Mouse (Mus musculus) G1E (cell line): Measurements from ENCODE around the gene Pak6. TPM values are rescaled to one million over a fixed set of nuclear protein-coding genes. Genes with fewer than 3 reads are reported as not detected.

Source experiments
- ATAC-seq: 2 replicates; pipeline ENCODE4 v1.8.0; 2016; ENCODE audit warnings: mild to moderate bottlenecking; ENCODE audit not compliant: insufficient number of reproducible peaks, poor library complexity, low FRiP score, severe bottlenecking; ENCODE audit errors: extremely low read depth
- DNase-seq: peaks from one replicate; pipeline ENCODE4 v3.0.0; 2012; ENCODE audit warnings: low spot score
- H3K27me3 ChIP-seq: 2 replicates; pipeline ENCODE4 v1.6.1; 2012; ENCODE audit warnings: mild to moderate bottlenecking, low read length, inconsistent platforms; ENCODE audit not compliant: insufficient read depth
- H3K36me3 ChIP-seq: replicated peaks from 2 replicates; pipeline ENCODE3; 2012; ENCODE audit warnings: mild to moderate bottlenecking, inconsistent platforms
- H3K4me1 ChIP-seq: 2 replicates; pipeline ENCODE4 v1.6.1; 2012; ENCODE audit warnings: low read depth, low read length, inconsistent platforms, mixed read lengths; ENCODE audit not compliant: insufficient read depth
- H3K4me3 ChIP-seq: 2 replicates; pipeline ENCODE4 v1.5.1; 2012; ENCODE audit warnings: low read depth, mild to moderate bottlenecking, inconsistent platforms, low read length, moderate library complexity, mixed read lengths
- H3K9me3 ChIP-seq: replicated peaks from 2 replicates; pipeline ENCODE4 v1.6.1; 2012; ENCODE audit warnings: inconsistent platforms
- CTCF ChIP-seq: IDR thresholded peaks from 2 replicates; pipeline ENCODE4 v1.5.1; 2012; ENCODE audit warnings: low read depth, low read length, inconsistent platforms, mixed read lengths
- GATA1 ChIP-seq: IDR thresholded peaks from 2 replicates; pipeline ENCODE4 v1.6.1; 2012; ENCODE audit warnings: borderline replicate concordance, low read length, inconsistent platforms, mixed read lengths
- GATA2 ChIP-seq: IDR thresholded peaks from 2 replicates; pipeline ENCODE4 v1.6.1; 2012; ENCODE audit warnings: low read depth, low read length, inconsistent platforms, borderline replicate concordance
- POLR2AphosphoS5 ChIP-seq: IDR thresholded peaks from 2 replicates; pipeline ENCODE4 v1.6.1; 2012; ENCODE audit warnings: low read depth, low read length, inconsistent platforms; ENCODE audit not compliant: insufficient replicate concordance
- TAL1 ChIP-seq: conservative IDR thresholded peaks from 2 replicates; pipeline ENCODE4 v1.6.1; 2012; ENCODE audit warnings: low read depth, low read length, inconsistent platforms, mixed read lengths
- polyA plus RNA-seq: library from polyadenylated mRNA; stranded (reverse); fragments of >175 nt; gene quantifications from 2 replicates; pipeline ENCODE4 v1.2.3, GENCODE M21; 2012
- total RNA-seq, 2 experiments: library from RNA; stranded (forward) in 1 of 2; stranded (reverse) in 1 of 2; fragments of 200-1000 nt in 1 of 2; fragments of >200 nt in 1 of 2; fragmentation: Nextera tagmentation in 1 of 2; gene quantifications; 2 replicates each; pipeline ENCODE4 v1.2.3; 2014 to 2017

The Pak6 gene
- total and polyA plus RNA-seq, 3 experiments: 6.2 to 28.0 (median 7.9) TPM

- H3K27me3 ChIP-seq: no peaks in the 10 kb centered on the region
- no peaks in the 10 kb centered on the region for H3K9me3 ChIP-seq
- peaks cover 88% of the 10 kb centered on the region for H3K36me3 ChIP-seq
- TF ChIP-seq TAL1 (no peak), CTCF (no peak), GATA1 (no peak), POLR2AphosphoS5 (no peak), GATA2 (no peak)
- H3K4me1 ChIP-seq: peaks cover 69% of the 10 kb centered on the region
- ATAC-seq (no peak), DNase-seq (no peak)
- no peak overlapping the region for H3K4me3 ChIP-seq
Measured at GRCm38 (mm10) chr2:118669245-118669644, 6.1 kb downstream of the Pak6 start.

- no peak for TF ChIP-seq GATA2
- no peak for TF ChIP-seq GATA1
- no peak for TF ChIP-seq CTCF
- TF ChIP-seq TAL1: no peak
- TF ChIP-seq POLR2AphosphoS5: no peak
- Histone ChIP-seq H3K4me1 (peaks cover 68% of the 10 kb centered on the region), H3K27me3 (no peaks in the 10 kb centered on the region), H3K9me3 (no peaks in the 10 kb centered on the region), H3K4me3 (no peak overlapping the region), H3K36me3 (peaks cover 93% of the 10 kb centered on the region)
- DNase-seq (no peak), ATAC-seq (no peak)
Measured at GRCm38 (mm10) chr2:118669785-118670184, 6.7 kb downstream of the Pak6 start.

GRCm38 (mm10) chr2:118671728-118672127 lies 8.6 kb downstream of the Pak6 start:
- H3K4me3 ChIP-seq: no peak overlapping the region
- H3K36me3 ChIP-seq: peaks cover 92% of the 10 kb centered on the region
- H3K9me3 ChIP-seq: peaks cover 2% of the 10 kb centered on the region; the same call in 1 of the 2 replicates
- no peak for ATAC-seq
- H3K4me1 ChIP-seq: peaks cover 52% of the 10 kb centered on the region
- 0 out of 2 replicates have a peak, but pooled peaks cover 2% of the 10 kb centered on the region for H3K27me3 ChIP-seq
- no peak for DNase-seq
- no peak for TF ChIP-seq CTCF
- no peak for TF ChIP-seq GATA2
- no peak for TF ChIP-seq POLR2AphosphoS5
- no peak for TF ChIP-seq TAL1
- TF ChIP-seq GATA1: no peak

- Histone ChIP-seq H3K9me3 (peaks cover 9% of the 10 kb centered on the region), H3K4me1 (peaks cover 55% of the 10 kb centered on the region), H3K36me3 (peaks cover 94% of the 10 kb centered on the region), H3K27me3 (0 out of 2 replicates have a peak, but pooled peaks cover 5% of the 10 kb centered on the region), H3K4me3 (no peak overlapping the region)
- no peak for DNase-seq
- no peak for ATAC-seq
- no peak for TF ChIP-seq CTCF
- no peak for TF ChIP-seq GATA1
- TF ChIP-seq GATA2: no peak
- no peak for TF ChIP-seq POLR2AphosphoS5
- TF ChIP-seq TAL1: no peak
Measured at GRCm38 (mm10) chr2:118673686-118674465, 10.8 kb downstream of the Pak6 start.

GRCm38 (mm10) chr2:118674500-118674899 lies 11.4 kb downstream of the Pak6 start:
- Histone ChIP-seq H3K36me3 (peaks cover 94% of the 10 kb centered on the region), H3K4me1 (peaks cover 50% of the 10 kb centered on the region), H3K4me3 (no peak overlapping the region), H3K9me3 (peaks cover 9% of the 10 kb centered on the region), H3K27me3 (0 out of 2 replicates have a peak, but pooled peaks cover 5% of the 10 kb centered on the region)
- TF ChIP-seq GATA2 (no peak), GATA1 (no peak), CTCF (no peak), TAL1 (no peak), POLR2AphosphoS5 (no peak)
- DNase-seq: no peak
- no peak; the same call in 1 of the 2 replicates for ATAC-seq

GRCm38 (mm10) chr2:118676839-118677741 lies 14.0 kb downstream of the Pak6 start:
- 0 out of 2 replicates have a peak, but pooled peaks cover 5% of the 10 kb centered on the region for H3K27me3 ChIP-seq
- peak overlapping the region; percentile 66; the same call in 1 of the 2 replicates for H3K4me3 ChIP-seq
- peaks cover 98% of the 10 kb centered on the region for H3K36me3 ChIP-seq
- ATAC-seq (no peak), DNase-seq (no peak)
- H3K9me3 ChIP-seq: peaks cover 9% of the 10 kb centered on the region
- H3K4me1 ChIP-seq: peaks cover 33% of the 10 kb centered on the region
- TF ChIP-seq GATA2 (no peak), POLR2AphosphoS5 (no peak), TAL1 (no peak)
